Mouse (Mus musculus): ENCODE data around the gene Trpc6. TPM values are rescaled to one million over a fixed set of nuclear protein-coding genes. Genes with fewer than 3 reads are reported as not detected.

Gene Trpc6
- polyA plus RNA-seq (2015; fragmentation: Illumina TruSeq; extraction: RNeasy Lipid Tissue Mini Kit (QIAGEN cat#74804); ENCODE audit: insufficient read depth, low read depth, low replicate concordance): 0.65 TPM

DNA sequence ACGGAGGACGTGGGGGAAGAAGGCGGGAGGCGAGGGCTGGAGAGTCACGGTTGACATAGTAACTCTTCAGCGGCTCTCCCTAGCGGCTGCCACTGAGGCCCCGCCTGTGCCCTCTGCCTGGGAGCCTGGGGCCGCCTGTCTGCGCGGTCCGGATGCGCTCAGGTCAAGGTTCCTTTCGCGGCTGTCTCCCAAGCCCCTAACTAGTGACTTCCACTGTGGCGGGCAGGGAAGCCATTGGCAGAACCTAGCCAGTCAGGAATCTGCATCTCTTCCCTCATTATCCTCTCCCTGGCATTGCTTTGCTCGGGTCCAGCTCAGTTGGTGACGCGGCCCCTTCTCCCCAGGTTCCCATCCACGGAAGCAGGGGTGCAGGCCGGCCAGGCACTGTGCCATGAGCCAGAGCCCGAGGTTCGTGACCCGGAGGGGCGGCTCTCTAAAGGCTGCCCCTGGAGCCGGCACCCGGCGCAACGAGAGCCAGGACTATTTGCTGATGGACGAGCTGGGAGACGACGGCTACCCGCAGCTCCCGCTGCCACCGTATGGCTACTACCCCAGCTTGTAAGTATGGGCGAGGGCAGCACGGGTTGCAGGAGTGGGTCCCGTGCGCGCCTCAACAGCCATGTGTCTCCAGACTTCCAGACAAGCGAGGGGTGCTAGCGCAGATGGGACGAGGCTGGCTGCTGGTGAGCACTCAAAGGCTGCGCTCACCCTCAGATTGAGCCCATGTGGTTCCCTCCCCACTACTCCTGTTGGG is at the start of gene Trpc6:
Trpc6 (plus strand) TSS at position 102 of the 754 bp plus-strand sequence.

Measured in pancreas, adult 10 weeks (tissue).